Mouse (Mus musculus) B cell, adult 2 months (primary cell): ENCODE measurements at regions not wholly inside any gene's neighbourhood (a gene's known extent, or its start where the extent isn't known, plus 50 kb on each side); places are given as distances from the start of the nearest gene placed in this dataset.

Source experiments
- DNase-seq, 2 experiments: peaks; one replicate each; pipeline ENCODE4 v3.0.0; 2022

DNA sequence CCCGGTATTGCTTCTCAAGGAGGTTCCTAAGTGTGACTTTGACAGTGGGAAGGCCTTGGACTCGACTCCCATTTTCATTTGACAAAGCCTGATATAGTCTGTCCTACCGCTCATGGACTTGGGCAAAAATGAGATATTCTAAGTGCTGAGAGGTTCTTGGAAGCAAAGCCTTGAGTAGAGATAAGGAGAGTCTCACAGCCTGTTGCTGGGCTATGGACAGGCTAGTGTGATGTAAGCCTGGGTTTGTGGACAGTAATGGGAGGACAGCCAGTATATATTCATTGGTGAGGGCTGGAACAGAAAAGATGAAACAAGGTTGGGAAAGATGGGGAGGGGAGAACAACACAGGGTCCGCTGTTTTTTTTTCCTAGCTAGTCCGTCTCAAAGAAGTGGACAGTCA lies 228.0 kb downstream of the Wdr11 start:
- DNase-seq, result no peak

DNA sequence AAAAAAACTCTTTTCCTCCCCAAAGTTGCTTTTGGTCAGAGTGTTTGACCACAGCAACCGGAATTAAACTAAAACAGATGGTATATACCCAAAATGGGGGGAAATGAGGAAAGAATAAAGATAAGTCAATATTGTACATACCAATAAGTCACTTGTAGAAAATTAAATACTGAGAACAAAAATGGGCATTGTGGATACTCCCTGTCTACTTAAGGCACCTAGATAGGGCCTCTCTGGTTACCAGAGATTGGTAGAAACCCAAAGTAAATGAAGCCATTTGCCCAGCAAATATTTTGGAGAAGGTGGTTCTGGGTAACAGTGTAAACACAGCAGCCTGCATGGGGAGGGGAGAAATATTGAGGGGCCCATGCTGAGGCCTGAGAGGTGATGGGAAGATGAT lies 237.3 kb downstream of the Wdr11 start:
- DNase-seq, result no peak

- no peak for DNase-seq
Observed at GRCm38 (mm10) chr7:129832830-129833229, 241.2 kb downstream of the Wdr11 start.

- no peak for DNase-seq
Observed at GRCm38 (mm10) chr7:129842303-129843122, 250.8 kb downstream of the Wdr11 start.

GRCm38 (mm10) chr7:129847136-129847535 lies 255.5 kb downstream of the Wdr11 start:
- no peak for DNase-seq

- DNase-seq, result no peak
Observed at GRCm38 (mm10) chr7:129853596-129853995, 261.9 kb downstream of the Wdr11 start.

DNA sequence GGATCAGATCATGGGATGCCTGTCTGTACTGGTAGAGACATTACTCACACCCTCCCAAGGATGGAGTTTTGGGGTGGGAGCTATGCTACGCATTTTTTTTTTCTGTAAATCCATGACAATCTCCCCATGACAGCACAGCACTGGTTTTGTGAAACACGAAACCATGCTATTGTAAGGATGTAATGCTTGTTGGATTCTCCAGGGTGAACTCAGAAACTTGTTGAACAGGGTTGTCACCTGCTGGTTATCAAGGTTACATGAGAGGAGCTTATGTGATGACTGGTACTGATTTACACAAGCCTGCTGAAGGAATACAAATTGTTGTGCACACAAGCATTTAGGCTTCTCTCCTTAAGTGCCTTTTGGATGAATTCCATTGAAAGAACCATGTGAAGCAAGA lies 263.3 kb downstream of the Wdr11 start:
- no peak for DNase-seq

- DNase-seq, result no peak
Observed at GRCm38 (mm10) chr7:129862966-129863365, 271.3 kb downstream of the Wdr11 start.

GRCm38 (mm10) chr7:129865536-129865935 lies 273.9 kb downstream of the Wdr11 start:
- DNase-seq, result no peak

DNA sequence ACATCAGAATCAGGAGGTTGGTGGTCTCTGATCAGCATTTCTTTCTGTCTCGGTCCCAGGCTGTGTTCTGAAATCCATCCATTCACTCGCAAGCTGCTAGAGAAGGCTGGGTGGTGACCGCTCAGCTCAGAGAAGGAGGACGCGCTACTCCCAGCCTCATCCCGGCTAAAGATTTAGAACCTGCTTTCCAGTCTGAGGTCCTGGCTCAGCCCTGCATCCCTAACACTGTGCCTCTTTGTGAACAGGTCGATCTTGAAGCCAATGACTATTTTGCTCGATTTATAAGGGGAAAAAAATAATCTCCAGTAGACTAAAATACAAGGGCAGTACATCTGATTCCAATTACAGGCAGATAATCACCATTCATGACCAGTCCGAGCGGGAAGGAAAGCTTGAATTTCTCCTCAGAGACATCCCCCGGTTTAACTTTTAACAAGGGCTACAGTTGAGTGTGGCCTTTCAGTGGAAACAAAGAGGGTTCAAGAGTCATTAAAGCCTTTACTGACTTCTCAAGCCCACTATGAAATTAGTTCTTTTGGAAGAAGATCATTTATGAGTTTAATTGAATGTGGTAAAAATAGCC lies 280.6 kb downstream of the Wdr11 start:
- no peak for DNase-seq

DNA sequence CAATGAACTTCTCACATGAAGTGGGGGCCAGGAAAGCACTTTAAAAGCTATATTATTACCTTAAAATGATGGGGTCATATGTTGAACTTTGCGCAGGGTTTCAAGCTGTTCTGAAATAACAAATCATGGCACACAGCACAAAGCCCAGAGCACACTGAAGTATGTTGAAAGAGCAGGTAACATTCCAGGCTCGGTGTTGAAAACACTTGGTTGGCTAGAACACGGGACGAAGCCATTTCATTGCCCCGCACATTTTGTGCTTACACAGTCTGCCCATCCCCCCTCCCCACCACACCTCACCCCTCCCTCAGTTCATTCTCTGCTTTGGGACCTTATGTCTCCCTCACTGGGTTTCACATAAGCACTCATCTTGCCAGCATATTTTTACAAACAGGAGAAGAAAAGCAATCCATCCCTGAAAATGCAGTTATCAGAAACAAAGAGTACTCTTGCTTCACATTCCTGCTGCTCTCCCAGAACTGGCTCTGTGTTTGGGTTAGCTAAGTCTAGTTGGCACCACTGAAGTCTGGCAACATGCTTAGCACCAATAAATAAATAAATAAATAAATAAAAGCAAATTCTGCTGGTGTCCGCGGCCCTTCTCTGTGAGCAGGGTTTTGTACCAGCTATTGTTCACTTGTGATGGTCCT lies 284.7 kb downstream of the Wdr11 start:
- DNase-seq, result no peak

- no peak for DNase-seq
Observed at GRCm38 (mm10) chr7:129876852-129877223, 285.2 kb downstream of the Wdr11 start.

- DNase-seq, result no peak
Observed at GRCm38 (mm10) chr7:129896291-129896690, 304.6 kb downstream of the Wdr11 start.

GRCm38 (mm10) chr7:129897511-129897910 lies 305.8 kb downstream of the Wdr11 start:
- DNase-seq, result no peak

- no peak for DNase-seq
Observed at GRCm38 (mm10) chr7:129902256-129902655, 310.6 kb downstream of the Wdr11 start.

GRCm38 (mm10) chr7:129903126-129903525 lies 311.5 kb downstream of the Wdr11 start:
- no peak for DNase-seq

- DNase-seq, result no peak
Observed at GRCm38 (mm10) chr7:129906131-129906530, 314.5 kb downstream of the Wdr11 start.

DNA sequence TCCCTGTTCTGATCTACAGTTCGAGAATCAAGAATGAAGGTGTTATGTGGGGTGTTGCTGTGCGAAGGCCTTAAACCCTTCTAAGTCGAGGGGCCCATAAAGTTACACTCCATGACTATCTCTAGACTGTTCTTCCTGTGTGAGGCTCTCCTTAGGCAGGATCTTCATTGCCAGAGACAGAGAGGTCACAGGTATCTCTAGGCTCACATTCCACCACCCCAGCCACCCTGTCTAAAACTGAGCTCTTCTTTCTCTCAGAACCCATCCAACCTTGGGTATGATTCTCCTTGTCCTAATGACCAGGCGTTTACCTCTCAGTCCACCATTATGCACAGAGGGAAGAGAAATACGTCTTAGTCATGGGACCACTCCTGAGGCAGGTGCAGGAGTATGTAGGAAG lies 317.2 kb downstream of the Wdr11 start:
- no peak for DNase-seq

DNA sequence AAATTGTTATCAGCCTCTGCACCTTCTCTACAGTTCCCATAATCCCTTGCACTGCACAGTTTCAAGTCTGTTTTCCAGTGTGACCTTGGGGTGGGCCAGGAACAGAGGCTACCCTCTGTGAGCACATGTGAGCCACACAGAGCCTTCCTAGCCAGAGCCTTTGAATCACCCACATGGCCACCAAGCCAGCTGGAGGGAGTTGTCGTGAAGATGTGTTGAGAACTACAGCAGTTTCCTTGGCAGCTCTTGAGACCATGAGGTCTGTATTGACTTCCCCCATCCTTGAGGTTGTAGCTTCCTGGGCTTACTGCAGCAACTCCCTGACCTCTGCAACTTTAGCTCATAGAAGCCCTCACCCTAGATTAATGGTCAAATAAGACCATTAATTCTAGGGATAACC lies 318.1 kb downstream of the Wdr11 start:
- no peak for DNase-seq

DNA sequence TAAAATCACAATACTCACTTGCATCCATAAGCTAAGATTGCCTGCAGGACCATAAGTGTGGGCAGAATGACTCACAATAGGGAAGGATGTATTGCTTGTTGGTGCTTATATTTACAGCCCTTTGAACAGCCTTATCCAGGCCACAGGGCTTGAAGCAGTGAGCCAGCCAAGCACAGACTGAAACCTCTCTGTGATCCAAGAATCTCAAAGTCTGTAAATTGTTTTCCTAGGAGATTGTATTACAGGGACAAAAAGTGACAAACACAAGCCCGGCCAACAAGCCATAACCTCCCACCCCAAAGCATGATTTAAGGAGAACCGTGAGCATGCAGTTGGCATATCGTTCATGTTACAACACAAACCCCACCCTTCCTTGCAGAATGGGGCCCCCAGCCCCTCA lies 319.2 kb downstream of the Wdr11 start:
- no peak for DNase-seq

GRCm38 (mm10) chr7:129914871-129915270 lies 323.2 kb downstream of the Wdr11 start:
- DNase-seq, result no peak

- no peak for DNase-seq
Observed at GRCm38 (mm10) chr7:129918240-129919200, 326.9 kb downstream of the Wdr11 start.

DNA sequence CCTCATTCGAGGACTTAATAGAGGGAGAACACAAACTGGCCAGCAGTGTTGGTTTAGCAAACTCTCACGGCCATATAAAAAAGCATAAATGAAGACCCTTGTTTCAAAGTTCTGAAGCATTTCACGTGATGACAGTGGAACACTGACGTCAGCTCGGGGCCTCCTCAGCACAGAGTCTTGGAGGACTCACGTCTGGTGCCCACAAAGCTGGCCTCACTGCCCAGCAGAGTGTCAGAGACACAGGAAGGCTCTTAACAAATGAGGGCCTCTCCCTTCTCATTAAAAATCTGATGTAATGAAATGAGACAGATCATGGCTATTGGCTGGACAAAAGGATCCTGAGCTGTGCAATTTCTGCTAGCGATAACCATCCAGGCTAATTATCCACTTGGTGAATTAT lies 330.6 kb downstream of the Wdr11 start:
- DNase-seq, result no peak
